Mouse (Mus musculus): Measurements from ENCODE around the gene Adgre5. TPM values are rescaled to one million over a fixed set of nuclear protein-coding genes. Genes with fewer than 3 reads are reported as not detected.

Gene Adgre5
- polyA plus RNA-seq, 1 experiment = 114 TPM

GRCm38 (mm10) chr8:83719693-83720092 lies 21.4 kb downstream of the Adgre5 start:
- H3K27me3 ChIP-seq (ENCODE audit: control insufficient read depth, insufficient read depth, insufficient read length) = no peaks in the 10 kb centered on the region
- H3ac ChIP-seq (ENCODE audit: control insufficient read depth, insufficient read length, low read depth) = no peak overlapping the region
- H3K79me3 ChIP-seq (ENCODE audit: low read depth) = peaks cover 51% of the 10 kb centered on the region
- H3K36me3 ChIP-seq (ENCODE audit: control insufficient read depth, insufficient read depth) = peaks cover 61% of the 10 kb centered on the region
- TF ChIP-seq USF1 (IDR thresholded peaks at IDR 0.05; ENCODE audit: low read depth) (no peak), MAX (IDR thresholded peaks at IDR 0.05) (no peak), CEBPB (IDR thresholded peaks at IDR 0.05; ENCODE audit: low read depth) (no peak), MYOD1 (IDR thresholded peaks at IDR 0.05; ENCODE audit: control insufficient read depth, insufficient read length, low read depth) (no peak), FOSL1 (IDR thresholded peaks at IDR 0.05; ENCODE audit: insufficient read depth, low read length, poor library complexity, severe bottlenecking) (no peak), MYOG (IDR thresholded peaks at IDR 0.05; ENCODE audit: control insufficient read depth, extremely low read depth, insufficient read length) (no peak), CTCF (IDR thresholded peaks at IDR 0.05; ENCODE audit: control insufficient read depth, insufficient read depth, insufficient read length) (no peak)
- H3K4me3 ChIP-seq (ENCODE audit: insufficient read depth, poor library complexity, severe bottlenecking) = no peak overlapping the region
- H3K79me2 ChIP-seq (ENCODE audit: control insufficient read depth, insufficient read depth) = peaks cover 63% of the 10 kb centered on the region

DNA sequence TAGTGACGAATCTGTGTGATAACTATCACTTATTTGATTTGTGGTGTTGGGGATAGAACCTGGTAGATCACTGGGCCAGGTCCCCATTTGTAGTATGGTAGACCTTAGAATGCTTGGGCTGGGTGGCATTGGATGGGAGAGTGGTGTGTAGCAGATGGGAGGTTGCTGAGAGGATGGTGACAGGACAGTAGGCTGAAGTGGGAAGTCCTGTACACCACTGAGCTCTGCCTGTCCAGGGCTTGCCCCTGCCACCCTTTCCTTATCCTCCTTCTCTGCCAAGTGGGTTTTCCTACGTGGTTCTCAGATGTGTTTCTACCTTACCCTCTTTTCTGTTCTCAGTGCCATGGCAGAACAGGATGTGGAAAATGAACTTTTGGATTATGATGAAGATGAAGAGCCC lies 22.1 kb downstream of the Adgre5 start:
- H3K4me3 ChIP-seq (ENCODE audit: insufficient read depth, poor library complexity, severe bottlenecking) = no peak overlapping the region
- H3K79me3 ChIP-seq (ENCODE audit: low read depth) = peaks cover 51% of the 10 kb centered on the region
- peaks cover 55% of the 10 kb centered on the region for H3K36me3 ChIP-seq (ENCODE audit: control insufficient read depth, insufficient read depth)
- no peaks in the 10 kb centered on the region for H3K27me3 ChIP-seq (ENCODE audit: control insufficient read depth, insufficient read depth, insufficient read length)
- no peak for TF ChIP-seq MAX (IDR thresholded peaks at IDR 0.05)
- TF ChIP-seq MYOD1 (IDR thresholded peaks at IDR 0.05; ENCODE audit: control insufficient read depth, insufficient read length, low read depth) = no peak
- no peak for TF ChIP-seq CEBPB (IDR thresholded peaks at IDR 0.05; ENCODE audit: low read depth)
- TF ChIP-seq MYOG (IDR thresholded peaks at IDR 0.05; ENCODE audit: control insufficient read depth, extremely low read depth, insufficient read length) = no peak
- no peak for TF ChIP-seq USF1 (IDR thresholded peaks at IDR 0.05; ENCODE audit: low read depth)
- no peak for TF ChIP-seq FOSL1 (IDR thresholded peaks at IDR 0.05; ENCODE audit: insufficient read depth, low read length, poor library complexity, severe bottlenecking)
- TF ChIP-seq CTCF (IDR thresholded peaks at IDR 0.05; ENCODE audit: control insufficient read depth, insufficient read depth, insufficient read length) = no peak
- peak overlapping the region; percentile 27 for H3ac ChIP-seq (ENCODE audit: control insufficient read depth, insufficient read length, low read depth)
- peaks cover 63% of the 10 kb centered on the region for H3K79me2 ChIP-seq (ENCODE audit: control insufficient read depth, insufficient read depth)

DNA sequence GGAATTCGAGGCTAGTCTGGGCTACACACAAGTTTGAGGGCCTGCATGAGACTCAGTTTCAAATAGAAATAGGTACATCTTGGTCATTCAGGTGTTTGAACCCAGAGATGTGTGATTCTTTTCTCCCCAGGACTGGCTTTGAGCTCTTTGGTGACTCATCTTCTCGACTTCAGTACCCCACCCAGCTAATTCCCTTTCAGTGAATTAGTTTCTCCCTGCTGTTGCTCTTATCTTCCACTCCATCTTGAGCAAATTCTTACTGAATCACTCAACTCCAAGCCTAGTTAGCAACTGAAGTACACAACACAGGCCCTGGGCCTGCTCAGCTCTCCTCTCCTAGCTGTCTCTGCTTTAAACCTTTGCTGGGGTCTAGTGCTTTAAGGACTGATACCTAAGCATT lies 24.6 kb downstream of the Adgre5 start:
- TF ChIP-seq MYOG (IDR thresholded peaks at IDR 0.05; ENCODE audit: control insufficient read depth, extremely low read depth, insufficient read length) = no peak
- TF ChIP-seq MAX (IDR thresholded peaks at IDR 0.05) = no peak
- no peak for TF ChIP-seq CEBPB (IDR thresholded peaks at IDR 0.05; ENCODE audit: low read depth)
- TF ChIP-seq MYOD1 (IDR thresholded peaks at IDR 0.05; ENCODE audit: control insufficient read depth, insufficient read length, low read depth) = no peak
- no peak for TF ChIP-seq USF1 (IDR thresholded peaks at IDR 0.05; ENCODE audit: low read depth)
- TF ChIP-seq CTCF (IDR thresholded peaks at IDR 0.05; ENCODE audit: control insufficient read depth, insufficient read depth, insufficient read length) = no peak
- TF ChIP-seq FOSL1 (IDR thresholded peaks at IDR 0.05; ENCODE audit: insufficient read depth, low read length, poor library complexity, severe bottlenecking) = no peak
- no peaks in the 10 kb centered on the region for H3K27me3 ChIP-seq (ENCODE audit: control insufficient read depth, insufficient read depth, insufficient read length)
- peak overlapping the region; percentile 94 for H3K4me3 ChIP-seq (ENCODE audit: insufficient read depth, poor library complexity, severe bottlenecking)
- H3K79me2 ChIP-seq (ENCODE audit: control insufficient read depth, insufficient read depth) = peaks cover 63% of the 10 kb centered on the region
- peaks cover 48% of the 10 kb centered on the region for H3K79me3 ChIP-seq (ENCODE audit: low read depth)
- peaks cover 30% of the 10 kb centered on the region for H3K36me3 ChIP-seq (ENCODE audit: control insufficient read depth, insufficient read depth)
- peak overlapping the region; percentile 85 for H3ac ChIP-seq (ENCODE audit: control insufficient read depth, insufficient read length, low read depth)

- TF ChIP-seq MYOD1 (IDR thresholded peaks at IDR 0.05; ENCODE audit: control insufficient read depth, insufficient read length, low read depth) (no peak), MAX (IDR thresholded peaks at IDR 0.05) (no peak), MYOG (IDR thresholded peaks at IDR 0.05; ENCODE audit: control insufficient read depth, extremely low read depth, insufficient read length) (no peak), USF1 (IDR thresholded peaks at IDR 0.05; ENCODE audit: low read depth) (no peak), FOSL1 (IDR thresholded peaks at IDR 0.05; ENCODE audit: insufficient read depth, low read length, poor library complexity, severe bottlenecking) (no peak), CTCF (IDR thresholded peaks at IDR 0.05; ENCODE audit: control insufficient read depth, insufficient read depth, insufficient read length) (no peak), CEBPB (IDR thresholded peaks at IDR 0.05; ENCODE audit: low read depth) (no peak)
- peak overlapping the region; percentile 94 for H3K4me3 ChIP-seq (ENCODE audit: insufficient read depth, poor library complexity, severe bottlenecking)
- peaks cover 48% of the 10 kb centered on the region for H3K79me3 ChIP-seq (ENCODE audit: low read depth)
- H3K79me2 ChIP-seq (ENCODE audit: control insufficient read depth, insufficient read depth) = peaks cover 56% of the 10 kb centered on the region
- H3ac ChIP-seq (ENCODE audit: control insufficient read depth, insufficient read length, low read depth) = peak overlapping the region; percentile 96
- peaks cover 22% of the 10 kb centered on the region for H3K36me3 ChIP-seq (ENCODE audit: control insufficient read depth, insufficient read depth)
- no peaks in the 10 kb centered on the region for H3K27me3 ChIP-seq (ENCODE audit: control insufficient read depth, insufficient read depth, insufficient read length)
Observed at GRCm38 (mm10) chr8:83715771-83716170, 25.4 kb downstream of the Adgre5 start.

DNA sequence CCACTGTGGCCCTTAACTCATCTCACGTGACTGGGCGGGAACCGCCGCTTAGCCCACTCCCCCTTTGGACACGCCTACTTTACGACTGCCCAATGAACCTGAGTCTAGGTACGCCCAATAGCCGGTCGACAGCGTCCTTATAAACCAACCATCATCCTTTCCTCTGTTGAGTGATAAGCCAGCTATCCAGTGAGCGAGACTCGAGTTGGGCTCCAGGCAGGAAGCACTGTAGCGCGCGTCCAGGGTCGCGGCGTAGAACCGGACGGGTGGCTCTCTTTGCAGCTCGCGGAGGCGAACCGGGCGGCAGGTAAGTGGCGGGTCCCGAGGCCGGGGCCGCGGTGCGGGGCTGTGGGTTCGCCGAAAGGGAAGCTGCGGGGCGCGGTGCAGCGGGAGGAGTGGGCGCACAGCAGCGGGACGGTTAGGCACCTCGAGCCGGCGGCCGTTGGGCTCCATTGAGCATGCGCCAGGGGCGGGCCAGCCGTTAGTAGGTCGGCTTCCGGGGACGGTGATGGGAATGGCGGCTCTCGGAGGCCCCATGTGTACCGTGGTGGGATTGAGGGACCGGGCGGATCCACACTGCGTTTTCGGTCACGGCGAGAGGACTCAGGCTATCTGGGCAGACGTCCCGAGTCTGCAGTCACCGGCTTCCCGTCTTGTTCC lies 26.0 kb downstream of the Adgre5 start, which contains the start of gene Ddx39:
Gene Ddx39 (plus strand): TSS at position 147 of the 660 bp plus-strand sequence.
- Histone ChIP-seq H3ac (ENCODE audit: control insufficient read depth, insufficient read length, low read depth) (peak within 1 kb of the TSS; percentile 96), H3K27me3 (ENCODE audit: control insufficient read depth, insufficient read depth, insufficient read length) (no peaks in the 10 kb centered on the region), H3K36me3 (ENCODE audit: control insufficient read depth, insufficient read depth) (peaks cover 16% of the 10 kb centered on the region), H3K79me2 (ENCODE audit: control insufficient read depth, insufficient read depth) (peaks cover 50% of the 10 kb centered on the region), H3K4me3 (ENCODE audit: insufficient read depth, poor library complexity, severe bottlenecking) (peak within 1 kb of the TSS; percentile 94), H3K79me3 (ENCODE audit: low read depth) (peaks cover 46% of the 10 kb centered on the region)
- peak; percentile 24 for TF ChIP-seq MAX (IDR thresholded peaks at IDR 0.05)
- TF ChIP-seq FOSL1 (IDR thresholded peaks at IDR 0.05; ENCODE audit: insufficient read depth, low read length, poor library complexity, severe bottlenecking) = no peak
- TF ChIP-seq CTCF (IDR thresholded peaks at IDR 0.05; ENCODE audit: control insufficient read depth, insufficient read depth, insufficient read length) = no peak
- peak; percentile 95 for TF ChIP-seq USF1 (IDR thresholded peaks at IDR 0.05; ENCODE audit: low read depth)

Measured in C2C12 (cell line).